8 mouse cellular contexts compared by ENCODE assay signal in the genomic region with DNA sequence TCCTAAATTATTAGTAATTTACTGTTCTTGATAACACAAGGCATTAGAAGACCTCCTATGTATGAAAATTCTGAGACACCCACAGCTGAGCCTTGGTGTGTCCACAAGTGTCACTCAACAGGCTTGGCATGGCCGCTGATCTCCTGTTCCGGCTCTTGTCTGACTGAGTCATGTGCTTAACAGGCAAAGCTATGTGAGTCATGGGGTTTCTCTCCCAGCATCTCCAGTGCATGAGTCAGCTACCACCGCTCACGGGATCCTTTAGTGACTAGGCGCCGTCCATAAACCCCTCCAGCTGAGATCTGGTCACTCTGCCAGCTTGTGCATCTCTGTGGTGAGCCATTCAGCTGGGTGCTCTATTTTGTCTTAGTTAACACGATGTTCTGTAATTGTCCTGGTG.
DNase-seq lines count a peak whose midpoint lies in the region; ATAC-seq and TF ChIP-seq lines count a peak whose summit lies in the region.
"Had no signal": no experiment of that assay in that cellular context is flagged by ENCODE, and none has a peak within 500 bp of the region (broad histone marks: within the 10 kb centered on the region; RNA-seq: fewer than 3 reads in every experiment).

No protein-coding gene starts in this region.

- peak; percentile 85 for DNase-seq in adrenal gland, adult 2 months
- peak; percentile 15 to 24 for DNase-seq in left cerebral cortex, postnatal 36 days (ENCODE audit: low spot score in 2 of 2)
- no peak for DNase-seq in cerebellum, adult 9-11 months
- DNase-seq in kidney, adult 18-20 months: no peak

- H3ac ChIP-seq in C2C12 (ENCODE audit: control insufficient read depth, insufficient read length, low read depth): no peak overlapping the region

- H3K27me3 ChIP-seq in C2C12 (ENCODE audit: control insufficient read depth, insufficient read depth, insufficient read length): no peaks in the 10 kb centered on the region
- no peaks in the 10 kb centered on the region for H3K27me3 ChIP-seq in heart, embryonic 12.5 days (replicated peaks)

- no peak overlapping the region for H3K9ac ChIP-seq in heart, embryonic 12.5 days

- ATAC-seq in heart, embryonic 12.5 days (ENCODE audit: insufficient number of reproducible peaks, low FRiP score): peak; percentile 70
- ATAC-seq in granulocyte monocyte progenitor cell, adult 5-6 weeks (replicated peaks; ENCODE audit: poor library complexity, severe bottlenecking): no peak
- ATAC-seq: inflammation-experienced regulatory T-cells, adult 6 months had no signal

- H3K9me3 ChIP-seq in heart, embryonic 12.5 days (replicated peaks): no peaks in the 10 kb centered on the region

- H3K4me2 ChIP-seq in heart, embryonic 12.5 days: peak overlapping the region; percentile 28

- H3K4me1 ChIP-seq in heart, embryonic 12.5 days (replicated peaks): peaks cover 33% of the 10 kb centered on the region

- H3K79me2 ChIP-seq in C2C12 (ENCODE audit: control insufficient read depth, insufficient read depth): no peaks in the 10 kb centered on the region

- H3K79me3 ChIP-seq in C2C12 (ENCODE audit: low read depth): no peaks in the 10 kb centered on the region

- TF ChIP-seq CTCF in C2C12 (IDR thresholded peaks at IDR 0.05; ENCODE audit: control insufficient read depth, insufficient read depth, insufficient read length): no peak

- no peak overlapping the region for H3K4me3 ChIP-seq in C2C12 (ENCODE audit: insufficient read depth, poor library complexity, severe bottlenecking)
- no peak overlapping the region for H3K4me3 ChIP-seq in heart, embryonic 12.5 days

- no peaks in the 10 kb centered on the region for H3K36me3 ChIP-seq in C2C12 (ENCODE audit: control insufficient read depth, insufficient read depth)
- no peaks in the 10 kb centered on the region for H3K36me3 ChIP-seq in heart, embryonic 12.5 days

- 33% methylated on average over 7 of the region's 7 CpGs for WGBS in heart, embryonic 12.5 days

- intact Hi-C loops in left cerebral cortex, postnatal 36 days (cut with DNase I): no loop called here

- peak overlapping the region; percentile 89 for H3K27ac ChIP-seq in heart, embryonic 12.5 days (ENCODE audit: poor library complexity, severe bottlenecking)

TF ChIP-seq in C2C12, 6 proteins besides CTCF, POLR2A, EP300 and RAD21:
- TF ChIP-seq USF1 (IDR thresholded peaks at IDR 0.05; ENCODE audit: low read depth): peak; percentile 52
- TF ChIP-seq MYOD1 (IDR thresholded peaks at IDR 0.05; ENCODE audit: control insufficient read depth, insufficient read length, low read depth): peak; percentile 8
- peak; percentile 79 for TF ChIP-seq FOSL1 (IDR thresholded peaks at IDR 0.05; ENCODE audit: insufficient read depth, low read length, poor library complexity, severe bottlenecking)
- no peak for TF ChIP-seq MYOG (IDR thresholded peaks at IDR 0.05; ENCODE audit: control insufficient read depth, extremely low read depth, insufficient read length)
TF ChIP-seq in C2C12: peak in this region for 3.

Comparison
In these comparisons a context has a peak if more than half of its experiments do, and no peak if none do; other contexts are left out.
1. DNase-seq: peak in adrenal gland, adult 2 months (single experiment) and left cerebral cortex, postnatal 36 days (2 of 2); none in cerebellum, adult 9-11 months (single experiment) and kidney, adult 18-20 months (single experiment).